Mouse (Mus musculus) myocyte (in vitro differentiated cells): ENCODE results near the gene Akain1.

Source experiments
- CEBPB ChIP-seq: IDR thresholded peaks from 2 replicates; pipeline ENCODE4 v1.6.1; 2011; ENCODE audit warnings: mild to moderate bottlenecking, moderate library complexity; ENCODE audit not compliant: poor library complexity, insufficient read depth, severe bottlenecking
- E2F4 ChIP-seq: IDR thresholded peaks from one replicate; pipeline ENCODE4 v1.6.1; 2011; ENCODE audit warnings: mild to moderate bottlenecking, control low read depth, moderate library complexity; ENCODE audit not compliant: insufficient read depth
- MAX ChIP-seq: IDR thresholded peaks from one replicate; pipeline ENCODE4 v1.6.1; 2011; ENCODE audit warnings: low read depth, mild to moderate bottlenecking, control low read depth
- MYOD1 ChIP-seq, 3 experiments: IDR thresholded peaks; one replicate each; pipeline ENCODE4 v1.6.1; 2011; ENCODE audit warnings: control low read depth in 2 of 3, low read depth in 2 of 3, mild to moderate bottlenecking in 2 of 3, moderate library complexity in 1 of 3; ENCODE audit not compliant: insufficient read length in 2 of 3, control insufficient read depth in 1 of 3
- MYOG ChIP-seq, 3 experiments: IDR thresholded peaks; one replicate each; pipeline ENCODE4 v1.6.1; 2011; ENCODE audit warnings: control low read depth in 2 of 3, low read depth in 2 of 3, mild to moderate bottlenecking in 2 of 3; ENCODE audit not compliant: insufficient read length in 2 of 3, control insufficient read depth in 1 of 3, insufficient read depth in 1 of 3
- POLR2A ChIP-seq: IDR thresholded peaks from one replicate; pipeline ENCODE4 v1.6.1; 2011; ENCODE audit warnings: low read depth, mild to moderate bottlenecking, control low read depth, moderate library complexity; ENCODE audit not compliant: insufficient read length
- POLR2AphosphoS2 ChIP-seq: IDR thresholded peaks from one replicate; pipeline ENCODE4 v1.6.1; 2011; ENCODE audit warnings: low read depth, control low read depth; ENCODE audit not compliant: insufficient read length
- REST ChIP-seq: IDR thresholded peaks from one replicate; pipeline ENCODE4 v1.6.1; 2011; ENCODE audit warnings: mild to moderate bottlenecking, control low read depth, moderate library complexity; ENCODE audit not compliant: insufficient read depth, insufficient read length
- TCF12 ChIP-seq: IDR thresholded peaks from one replicate; pipeline ENCODE4 v1.6.1; 2011; ENCODE audit warnings: mild to moderate bottlenecking, control low read depth; ENCODE audit not compliant: poor library complexity, insufficient read depth, severe bottlenecking
- TCF3 ChIP-seq: IDR thresholded peaks from one replicate; pipeline ENCODE4 v1.6.1; 2011; ENCODE audit warnings: low read depth, control low read depth; ENCODE audit not compliant: insufficient read length
- USF1 ChIP-seq: IDR thresholded peaks from one replicate; pipeline ENCODE4 v1.6.1; 2011; ENCODE audit warnings: low read depth, mild to moderate bottlenecking, control low read depth, moderate library complexity

DNA sequence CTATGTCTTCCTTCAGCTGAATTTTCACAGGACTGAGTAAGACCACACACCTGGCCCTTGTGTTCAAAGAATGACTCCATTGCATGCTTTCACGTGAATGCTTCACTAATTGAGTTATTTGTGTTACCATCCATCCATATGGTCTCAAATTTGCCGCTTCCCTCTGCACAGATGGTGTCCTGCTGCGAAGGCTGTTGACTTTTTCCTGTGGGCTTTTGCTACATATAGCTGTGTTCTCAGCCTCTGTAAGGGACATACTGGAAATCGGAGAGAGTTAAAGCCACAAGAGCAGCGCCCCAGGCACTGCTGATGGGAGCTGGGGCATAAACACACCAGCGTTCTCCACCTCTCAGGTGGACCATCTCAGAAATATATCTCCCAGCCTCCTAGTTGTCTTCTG, 53.2 kb downstream of the Akain1 start:
- TF ChIP-seq POLR2A (no peak), E2F4 (no peak), MYOD1 (IDR thresholded peaks at IDR 0.05; ENCODE audit: control insufficient read depth in 1 of 3, insufficient read length in 2 of 3, low read depth in 2 of 3) (no peak), MAX (no peak), USF1 (no peak), POLR2AphosphoS2 (no peak), TCF3 (no peak), CEBPB (no peak), REST (no peak), TCF12 (no peak), MYOG (IDR thresholded peaks at IDR 0.05; ENCODE audit: control insufficient read depth in 1 of 3, insufficient read depth in 1 of 3, insufficient read length in 2 of 3, low read depth in 2 of 3) (no peak)
